Comparison of ENCODE assay signal across 26 mouse cellular contexts in the genomic region with DNA sequence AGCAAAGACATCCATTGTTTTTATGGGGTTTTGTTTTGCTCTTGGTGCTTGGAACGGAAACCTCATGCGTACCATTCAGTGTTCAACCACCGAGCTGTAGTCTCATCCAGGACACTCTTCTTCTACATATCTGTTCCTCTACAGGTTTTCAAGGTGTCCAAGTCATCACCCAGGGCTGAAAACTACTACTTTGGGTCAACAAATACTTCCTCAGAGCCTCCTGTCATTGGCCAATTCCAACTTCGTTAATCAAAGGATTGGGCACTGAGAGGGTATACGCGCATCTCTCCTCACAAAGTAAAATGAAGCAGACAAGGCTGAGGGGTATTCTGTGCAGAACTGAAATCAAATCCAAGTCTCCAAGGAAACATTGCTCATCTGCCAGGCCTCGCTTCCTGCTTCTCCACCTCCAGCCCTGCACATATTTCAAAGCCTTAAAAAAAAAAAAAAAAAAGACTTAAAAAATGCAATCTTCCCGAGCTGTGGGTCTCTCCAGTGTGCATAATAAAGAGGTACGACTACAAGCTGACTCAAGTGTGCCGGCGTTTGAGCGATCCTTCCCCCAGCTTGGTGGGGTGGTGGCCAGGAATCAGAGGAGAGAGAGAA. TPM values are rescaled to one million over a fixed set of nuclear protein-coding genes. Genes with fewer than 3 reads are reported as not detected.
DNase-seq lines count a peak whose midpoint lies in the region; ATAC-seq and TF ChIP-seq lines count a peak whose summit lies in the region.
"Had no signal": no experiment of that assay in that cellular context is flagged by ENCODE, and none has a peak within 500 bp of the region (broad histone marks: within the 10 kb centered on the region; RNA-seq: fewer than 3 reads in every experiment).

No protein-coding gene starts in this region.

- H3K4me1 ChIP-seq in forebrain, postnatal 0 days (ENCODE audit: insufficient read depth) = no peaks in the 10 kb centered on the region
- H3K4me1 ChIP-seq in forebrain, embryonic 14.5 days (ENCODE audit: control insufficient read depth, insufficient read depth, low read length) = no peaks in the 10 kb centered on the region
- peaks cover 21% of the 10 kb centered on the region for H3K4me1 ChIP-seq in brown adipose tissue, adult 24 weeks (ENCODE audit: control insufficient read depth, insufficient read depth, insufficient read length, low read length)
- H3K4me1 ChIP-seq: forebrain, embryonic 15.5 days; hindbrain, embryonic 13.5 days had no signal

- 70% methylated on average over 12 of the region's 12 CpGs for WGBS in forebrain, postnatal 0 days
- WGBS in forebrain, embryonic 14.5 days = 91% methylated on average over 12 of the region's 12 CpGs

- H3K27ac ChIP-seq in forebrain, postnatal 0 days (ENCODE audit: low read depth, low read length) = 0 out of 2 replicates have a peak overlapping the region, but pooled peaks have one; percentile 29
- no peak overlapping the region for H3K27ac ChIP-seq in forebrain, embryonic 14.5 days (ENCODE audit: low read depth, low read length)
- peak overlapping the region; percentile 83 for H3K27ac ChIP-seq in layer of hippocampus, adult 2 months
- peak overlapping the region; percentile 39 for H3K27ac ChIP-seq in brown adipose tissue, adult 24 weeks (replicated peaks; ENCODE audit: low read depth, low read length)
- H3K27ac ChIP-seq: embryonic facial prominence, embryonic 10.5 days; forebrain, embryonic 15.5 days; heart, embryonic 15.5 days; hindbrain, embryonic 13.5 days; hindbrain, postnatal 0 days had no signal

- TF ChIP-seq CTCF in forebrain, postnatal 0 days (IDR thresholded peaks at IDR 0.05; ENCODE audit: low read depth) = no peak
- TF ChIP-seq CTCF in layer of hippocampus, adult 2 months (conservative IDR thresholded peaks at IDR 0.05) = no peak

- H3K9me3 ChIP-seq in forebrain, postnatal 0 days (ENCODE audit: low read length) = no peaks in the 10 kb centered on the region
- H3K9me3 ChIP-seq in forebrain, embryonic 14.5 days (replicated peaks; ENCODE audit: control insufficient read depth, low read length) = no peaks in the 10 kb centered on the region
- H3K9me3 ChIP-seq: embryonic facial prominence, embryonic 10.5 days; forebrain, embryonic 15.5 days; heart, embryonic 15.5 days; hindbrain, embryonic 13.5 days had no signal

- ATAC-seq in forebrain, postnatal 0 days = peak; percentile 75
- no peak for ATAC-seq in forebrain, embryonic 14.5 days
- ATAC-seq: activated CD4-positive, CD25-positive, alpha-beta regulatory T cell, adult 4 months; forebrain, embryonic 15.5 days; hindbrain, postnatal 0 days; Patski had no signal

- H3K4me2 ChIP-seq in forebrain, postnatal 0 days (ENCODE audit: low read depth) = no peak overlapping the region
- H3K4me2 ChIP-seq in forebrain, embryonic 14.5 days (ENCODE audit: low read length) = no peak overlapping the region
- H3K4me2 ChIP-seq: forebrain, embryonic 15.5 days; heart, embryonic 11.5 days; heart, embryonic 15.5 days; hindbrain, embryonic 13.5 days had no signal

- no peak overlapping the region for H3K9ac ChIP-seq in forebrain, postnatal 0 days
- H3K9ac ChIP-seq in forebrain, embryonic 14.5 days (ENCODE audit: low read length) = no peak overlapping the region
- H3K9ac ChIP-seq: forebrain, embryonic 15.5 days; heart, embryonic 15.5 days; hindbrain, embryonic 13.5 days had no signal

- H3K4me3 ChIP-seq in forebrain, postnatal 0 days (ENCODE audit: low read depth, low read length) = no peak overlapping the region
- no peak overlapping the region for H3K4me3 ChIP-seq in forebrain, embryonic 14.5 days (ENCODE audit: low read depth, low read length)
- no peak overlapping the region for H3K4me3 ChIP-seq in layer of hippocampus, adult 2 months
- H3K4me3 ChIP-seq in brown adipose tissue, adult 24 weeks (ENCODE audit: insufficient read depth, low read depth, low read length) = no peak overlapping the region
- H3K4me3 ChIP-seq: embryonic facial prominence, embryonic 10.5 days; forebrain, embryonic 15.5 days; heart, embryonic 15.5 days; hindbrain, embryonic 13.5 days had no signal

- peak; percentile 66 for DNase-seq in forebrain, postnatal 0 days
- no peak for DNase-seq in forebrain, embryonic 14.5 days (ENCODE audit: low spot score)
- peak in 1 of 2 experiments; percentile 69 for DNase-seq in layer of hippocampus, adult 2 months (ENCODE audit: low spot score in 2 of 2)
- DNase-seq in layer of hippocampus, adult 8-10 months (ENCODE audit: low spot score in 2 of 2) = no peak
- DNase-seq in right cerebral cortex, adult 18-20 months = peak; percentile 37
- DNase-seq in right cerebral cortex, postnatal 36 days (ENCODE audit: low spot score in 2 of 2) = no peak
- DNase-seq: adrenal gland, postnatal 14 days; cerebellum, adult 2 months; cerebellum, postnatal 10 days; gastrocnemius, postnatal 36 days; heart, adult 18-20 months; heart, postnatal 14 days had no signal

- H3K27me3 ChIP-seq in forebrain, postnatal 0 days (ENCODE audit: insufficient read depth, low read length) = no peaks in the 10 kb centered on the region
- no peaks in the 10 kb centered on the region for H3K27me3 ChIP-seq in forebrain, embryonic 14.5 days (replicated peaks; ENCODE audit: control insufficient read depth, insufficient read depth, low read length)
- H3K27me3 ChIP-seq: forebrain, embryonic 15.5 days; hindbrain, embryonic 13.5 days; Patski had no signal

- H3K36me3 ChIP-seq in forebrain, postnatal 0 days (ENCODE audit: insufficient read depth) = no peaks in the 10 kb centered on the region
- no peaks in the 10 kb centered on the region for H3K36me3 ChIP-seq in forebrain, embryonic 14.5 days (ENCODE audit: control insufficient read depth, insufficient read depth, low read length)
- H3K36me3 ChIP-seq: embryonic facial prominence, embryonic 10.5 days; forebrain, embryonic 15.5 days; heart, embryonic 15.5 days; hindbrain, embryonic 13.5 days had no signal

RNA-seq across cellular contexts. Expression of a gene that starts 23.6 kb away (rescaled TPM):
- not detected in 2 replicates for total RNA-seq in forebrain, postnatal 0 days (2014; rRNA removed)
- polyA plus RNA-seq in forebrain, postnatal 0 days (2015; fragmentation: Nextera tagmentation; extraction: Ambion mirVana) = not detected in 2 replicates
- polyA plus RNA-seq in forebrain, embryonic 14.5 days (2014; fragmentation: Nextera tagmentation; extraction: Ambion mirVana) = not detected in 2 replicates
- not detected for total RNA-seq in layer of hippocampus, adult 2 months (2021)
- not detected for total RNA-seq in layer of hippocampus, adult 8-10 months (2022)
- polyA plus RNA-seq in brown adipose tissue, adult 24 weeks (2012; ENCODE audit: insufficient read depth, insufficient read length, missing spikeins) = not detected in 2 replicates
- total RNA-seq: adrenal gland, adult 18-20 months; adrenal gland, postnatal 14 days; CH12.LX; gastrocnemius, adult 8-10 months; gastrocnemius, postnatal 36 days; heart, adult 18-20 months; heart, postnatal 14 days; hematopoietic stem cell, adult 5-6 weeks; hindbrain, postnatal 0 days had no signal
- polyA plus RNA-seq: cerebellum, adult 2 months; embryonic facial prominence, embryonic 10.5 days; embryonic facial prominence, embryonic 14.5 days; forebrain, embryonic 15.5 days; heart, embryonic 11.5 days; heart, embryonic 15.5 days; hindbrain, embryonic 13.5 days; hindbrain, postnatal 0 days had no signal

Comparison
In these comparisons a context has a peak if more than half of its experiments do, and no peak if none do; other contexts are left out.
1. DNase-seq: peak in forebrain, postnatal 0 days (single experiment) and right cerebral cortex, adult 18-20 months (single experiment); none in forebrain, embryonic 14.5 days (single experiment), layer of hippocampus, adult 8-10 months (0 of 2) and right cerebral cortex, postnatal 36 days (0 of 2).